Mouse (Mus musculus) kidney, embryonic 14.5 days (tissue): ENCODE measurements around the gene Tmed10. TPM values are rescaled to one million over a fixed set of nuclear protein-coding genes. Genes with fewer than 3 reads are reported as not detected.

Experiments
- ATAC-seq: fragments of 200-750 bp; cut with Nextera tagmentation; 2 replicates; pipeline ENCODE4 v1.8.0; 2017; ENCODE audit warnings: moderate number of reproducible peaks, mild to moderate bottlenecking, moderate TSS enrichment, moderate library complexity; ENCODE audit not compliant: low FRiP score, low TSS enrichment
- H3K27ac ChIP-seq: fragments of 300-500 bp; sonication (generic); 2 replicates; pipeline ENCODE4 v1.5.1; 2014; ENCODE audit warnings: low read depth, mild to moderate bottlenecking, low read length, moderate library complexity, mixed read lengths
- H3K27me3 ChIP-seq: fragments of 300-500 bp; sonication (generic); 2 replicates; pipeline ENCODE4 v1.6.1; 2014; ENCODE audit warnings: mild to moderate bottlenecking, low read length; ENCODE audit not compliant: control insufficient read depth, insufficient read depth
- H3K36me3 ChIP-seq: fragments of 300-500 bp; sonication (generic); 2 replicates; pipeline ENCODE4 v1.6.1; 2014; ENCODE audit warnings: low read length, mixed read lengths; ENCODE audit not compliant: control insufficient read depth, insufficient read depth
- H3K4me1 ChIP-seq: fragments of 300-500 bp; sonication (generic); 2 replicates; pipeline ENCODE4 v1.6.1; 2014; ENCODE audit warnings: low read length, mixed read lengths; ENCODE audit not compliant: control insufficient read depth, insufficient read depth
- H3K4me2 ChIP-seq: fragments of 300-500 bp; sonication (generic); replicated peaks from 2 replicates; pipeline ENCODE4 v1.6.1; 2014; ENCODE audit warnings: low read depth, mild to moderate bottlenecking, low read length
- H3K4me3 ChIP-seq: fragments of 300-500 bp; sonication (generic); 2 replicates; pipeline ENCODE4 v1.5.1; 2014; ENCODE audit warnings: mild to moderate bottlenecking, low read length
- H3K9ac ChIP-seq: fragments of 300-500 bp; sonication (generic); 2 replicates; pipeline ENCODE4 v1.6.1; 2014; ENCODE audit warnings: low read depth, mild to moderate bottlenecking, low read length, moderate library complexity
- H3K9me3 ChIP-seq: fragments of 300-500 bp; sonication (generic); 2 replicates; pipeline ENCODE4 v1.6.1; 2016; ENCODE audit warnings: low read length; ENCODE audit not compliant: control insufficient read depth
- WGBS: fragments of 180-500 bp; shearing (Covaris S2); extraction: QIAGEN DNeasy Blood & Tissue Kit; methylation state at CpG from one replicate; pipeline ENCODE4 v1.1.7; 2014; 5-methylcytosine and 5-hydroxymethylcytosine counted together
- polyA plus RNA-seq: library from polyadenylated mRNA; unstranded; fragments of >200 nt; fragmentation: Nextera tagmentation; extraction: Ambion mirVana; gene quantifications from 2 replicates; pipeline ENCODE4 v1.2.1, GENCODE M21; 2014

The Tmed10 gene
- polyA plus RNA-seq: 314 and 356 TPM in 2 replicates

DNA sequence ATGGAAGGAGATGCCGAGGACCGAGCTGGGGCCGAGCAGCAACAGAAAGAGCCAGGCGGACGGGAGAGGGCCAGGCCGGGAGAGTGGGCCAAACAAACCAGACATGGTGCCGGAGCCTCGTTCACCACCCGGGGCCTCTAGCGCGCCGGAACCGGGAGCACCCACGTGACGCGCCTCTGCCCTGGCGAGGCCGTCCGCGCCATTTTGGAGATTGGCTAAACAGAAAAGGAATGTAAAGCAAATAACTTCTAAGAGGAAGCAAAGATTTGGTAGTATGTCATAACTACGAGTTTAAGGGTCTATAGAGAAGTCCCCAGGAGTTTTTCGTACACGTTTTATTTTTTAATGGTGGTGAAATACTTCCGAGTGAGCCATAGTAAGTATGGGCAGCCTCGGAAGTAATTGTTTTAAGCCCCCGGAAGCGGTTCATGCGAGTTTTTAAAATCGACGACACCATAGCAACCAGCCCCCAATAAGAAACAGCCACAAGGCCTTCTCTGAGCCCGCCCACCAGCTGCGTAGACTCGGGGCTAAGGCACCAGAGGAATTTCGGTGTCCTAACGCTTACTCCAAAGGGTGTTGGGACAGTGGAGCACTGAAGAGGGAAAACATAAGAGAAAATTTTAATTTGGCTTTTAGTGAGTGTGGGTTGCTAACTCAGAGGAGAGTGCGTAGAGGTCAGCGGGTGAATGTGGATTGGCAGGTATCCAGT is at the start of gene Tmed10:
Tmed10 (minus strand) TSS at position 287 of the 712 bp plus-strand sequence.
- H3K27ac ChIP-seq: peak within 1 kb of the TSS; percentile 71; the same call in 1 of the 2 replicates
- H3K9ac ChIP-seq: peak within 1 kb of the TSS; percentile 95
- ATAC-seq: peak; percentile 96
- no peaks in the 10 kb centered on the region for H3K27me3 ChIP-seq
- under 1% methylated on average over 37 of the region's 37 CpGs for WGBS
- peak within 1 kb of the TSS; percentile 87 for H3K4me3 ChIP-seq
- no peaks in the 10 kb centered on the region for H3K36me3 ChIP-seq
- H3K4me2 ChIP-seq: peak within 1 kb of the TSS; percentile 58
- peaks cover 11% of the 10 kb centered on the region for H3K4me1 ChIP-seq
- no peaks in the 10 kb centered on the region for H3K9me3 ChIP-seq

DNA sequence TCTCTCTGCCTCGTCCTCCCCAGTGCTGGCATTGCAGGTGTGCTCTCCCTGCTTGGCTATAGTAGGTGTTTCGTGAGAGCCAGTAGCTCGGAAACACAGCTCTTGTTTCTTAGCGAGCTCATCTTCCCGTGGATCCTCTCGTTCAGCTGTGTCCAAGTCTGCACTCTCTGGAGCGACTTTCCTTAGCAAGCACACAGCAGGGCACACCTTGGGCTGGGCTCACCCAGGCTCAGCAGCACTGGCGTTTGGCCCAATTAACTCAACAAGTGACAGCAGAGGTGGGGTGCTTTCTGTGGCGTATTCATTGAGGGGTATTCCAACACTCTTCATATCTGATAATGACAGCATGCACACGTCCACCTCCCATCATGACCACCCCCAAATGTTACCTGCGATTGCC is 48.6 kb upstream of the Tmed10 start:
- Histone ChIP-seq H3K4me3 (no peak overlapping the region), H3K27me3 (no peaks in the 10 kb centered on the region), H3K4me1 (no peaks in the 10 kb centered on the region), H3K9ac (no peak overlapping the region), H3K9me3 (no peaks in the 10 kb centered on the region), H3K36me3 (no peaks in the 10 kb centered on the region), H3K4me2 (no peak overlapping the region), H3K27ac (no peak overlapping the region)
- no peak for ATAC-seq
- 80% methylated on average over 11 of the region's 11 CpGs for WGBS

DNA sequence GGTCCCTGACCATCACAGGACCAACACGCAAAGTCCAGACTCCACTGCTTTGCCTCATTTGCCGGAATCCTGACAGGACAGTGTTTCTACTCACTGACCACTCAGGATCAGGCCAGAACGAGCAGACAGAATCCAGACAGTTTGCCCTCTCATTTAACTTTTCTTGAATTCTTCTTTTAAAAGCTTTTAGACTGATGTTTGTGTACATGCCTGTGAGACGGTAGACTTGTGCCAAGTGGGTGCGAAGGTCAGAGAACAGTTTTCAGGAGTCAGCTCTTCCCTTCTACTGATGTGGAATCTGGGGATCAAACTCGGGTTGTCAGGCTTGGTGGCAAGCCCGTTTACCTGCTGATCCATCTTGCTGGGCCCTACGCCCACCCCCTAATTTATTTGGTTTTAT is 47.9 kb upstream of the Tmed10 start:
- 81% methylated on average over 8 of the region's 8 CpGs for WGBS

DNA sequence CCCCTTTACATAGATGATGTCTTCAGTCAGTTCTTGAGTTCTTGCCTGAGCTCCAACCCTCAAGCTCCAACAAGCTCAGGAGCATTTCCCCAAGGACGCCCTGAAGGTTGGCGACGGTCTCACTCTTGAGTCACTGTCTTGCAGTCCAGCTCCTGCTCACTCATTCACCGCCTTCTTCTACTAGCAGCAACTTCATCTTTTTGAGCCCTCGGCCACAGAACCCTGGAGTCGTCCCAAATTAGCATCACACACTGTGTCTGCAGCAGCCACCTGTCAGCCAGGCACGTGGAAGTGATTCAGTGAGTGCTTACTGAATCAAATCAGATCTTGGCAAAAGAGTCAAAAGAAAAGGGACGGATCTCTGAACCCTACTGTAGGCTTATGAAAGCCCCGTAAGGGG is 46.3 kb upstream of the Tmed10 start:
- Histone ChIP-seq H3K4me3 (no peak overlapping the region), H3K36me3 (no peaks in the 10 kb centered on the region), H3K4me1 (no peaks in the 10 kb centered on the region), H3K4me2 (no peak overlapping the region), H3K27me3 (no peaks in the 10 kb centered on the region), H3K9ac (no peak overlapping the region), H3K27ac (no peak overlapping the region), H3K9me3 (no peaks in the 10 kb centered on the region)
- 76% methylated on average over 9 of the region's 9 CpGs for WGBS
- no peak for ATAC-seq

More for the DNA sequence above, 47.9 kb upstream of the Tmed10 start:
- Histone ChIP-seq H3K27ac (no peak overlapping the region), H3K4me2 (no peak overlapping the region), H3K36me3 (no peaks in the 10 kb centered on the region), H3K27me3 (no peaks in the 10 kb centered on the region), H3K4me3 (no peak overlapping the region), H3K4me1 (no peaks in the 10 kb centered on the region), H3K9me3 (no peaks in the 10 kb centered on the region), H3K9ac (no peak overlapping the region)
- no peak for ATAC-seq

DNA sequence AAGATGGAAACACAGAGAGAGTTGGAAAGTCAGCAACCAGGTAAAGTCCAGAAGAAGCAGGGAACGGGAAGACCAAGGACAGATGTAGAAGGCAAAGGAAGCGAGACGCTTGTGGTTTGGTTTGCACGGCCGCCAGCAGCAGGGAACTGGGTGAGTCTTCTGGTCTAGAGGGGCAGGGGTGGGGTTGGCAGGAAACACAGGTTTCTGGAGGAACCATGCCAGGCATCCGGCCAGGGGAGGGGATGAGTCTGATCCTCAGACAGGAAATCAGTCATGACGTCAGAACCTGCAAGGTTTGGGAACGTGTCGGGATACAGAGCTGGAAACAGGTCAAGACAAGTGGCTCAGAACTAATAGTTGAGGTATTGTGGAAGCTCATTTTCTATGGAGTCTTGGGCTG is 43.2 kb upstream of the Tmed10 start:
- Histone ChIP-seq H3K4me2 (no peak overlapping the region), H3K27me3 (no peaks in the 10 kb centered on the region), H3K4me3 (no peak overlapping the region), H3K4me1 (no peaks in the 10 kb centered on the region), H3K9ac (no peak overlapping the region), H3K9me3 (no peaks in the 10 kb centered on the region), H3K27ac (no peak overlapping the region), H3K36me3 (no peaks in the 10 kb centered on the region)
- no peak for ATAC-seq
- WGBS: 82% methylated on average over 9 of the region's 9 CpGs

DNA sequence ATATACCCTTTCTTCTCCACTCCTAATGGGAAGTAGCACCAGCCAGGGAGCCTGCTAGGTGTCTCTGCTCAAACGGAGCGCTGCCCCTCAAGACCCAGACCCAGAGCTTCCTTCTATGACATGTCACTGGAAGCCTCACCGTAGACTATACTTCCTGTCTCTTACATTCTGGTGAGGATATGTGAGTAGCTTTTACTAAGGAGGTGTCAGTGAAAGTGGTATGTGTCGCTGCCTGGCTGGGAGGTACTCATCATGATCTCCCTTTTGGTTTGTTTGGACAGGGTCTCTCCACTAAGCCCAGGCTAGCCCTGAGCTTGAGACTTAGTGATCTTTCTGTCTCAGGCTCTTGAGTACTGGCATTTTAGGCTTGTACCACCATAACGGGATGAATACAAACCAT is 41.7 kb upstream of the Tmed10 start:
- Histone ChIP-seq H3K9ac (no peak overlapping the region), H3K27ac (no peak overlapping the region), H3K27me3 (no peaks in the 10 kb centered on the region), H3K4me1 (no peaks in the 10 kb centered on the region), H3K4me3 (no peak overlapping the region), H3K4me2 (no peak overlapping the region), H3K36me3 (no peaks in the 10 kb centered on the region), H3K9me3 (0 out of 2 replicates have a peak, but pooled peaks cover 3% of the 10 kb centered on the region)
- no peak for ATAC-seq
- WGBS: 84% methylated on average over 5 of the region's 5 CpGs

DNA sequence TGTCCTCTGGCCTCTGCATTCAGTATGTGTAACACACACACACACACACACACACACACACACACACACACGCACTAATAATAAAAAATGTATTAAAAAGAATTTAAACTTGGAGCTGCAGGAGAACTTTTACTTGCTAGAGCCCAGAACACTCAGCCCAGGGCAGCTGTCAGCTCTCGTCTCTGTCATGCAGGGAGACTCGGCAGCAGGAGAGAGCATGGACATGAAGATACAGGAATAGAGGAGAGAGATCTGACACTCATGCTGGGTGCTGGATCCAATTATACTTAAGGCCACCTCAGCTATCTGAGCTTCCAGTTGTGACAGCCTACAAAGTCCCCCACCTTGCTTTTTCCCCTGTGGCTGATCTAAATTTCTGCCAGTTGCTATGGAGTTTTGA is 41.2 kb upstream of the Tmed10 start:
- H3K4me2 ChIP-seq: no peak overlapping the region
- WGBS: 93% methylated on average over 3 of the region's 3 CpGs
- no peak for ATAC-seq
- no peak overlapping the region for H3K9ac ChIP-seq
- H3K27me3 ChIP-seq: no peaks in the 10 kb centered on the region
- no peak overlapping the region for H3K27ac ChIP-seq
- no peaks in the 10 kb centered on the region for H3K4me1 ChIP-seq
- 0 out of 2 replicates have a peak, but pooled peaks cover 3% of the 10 kb centered on the region for H3K9me3 ChIP-seq
- no peak overlapping the region for H3K4me3 ChIP-seq
- no peaks in the 10 kb centered on the region for H3K36me3 ChIP-seq

DNA sequence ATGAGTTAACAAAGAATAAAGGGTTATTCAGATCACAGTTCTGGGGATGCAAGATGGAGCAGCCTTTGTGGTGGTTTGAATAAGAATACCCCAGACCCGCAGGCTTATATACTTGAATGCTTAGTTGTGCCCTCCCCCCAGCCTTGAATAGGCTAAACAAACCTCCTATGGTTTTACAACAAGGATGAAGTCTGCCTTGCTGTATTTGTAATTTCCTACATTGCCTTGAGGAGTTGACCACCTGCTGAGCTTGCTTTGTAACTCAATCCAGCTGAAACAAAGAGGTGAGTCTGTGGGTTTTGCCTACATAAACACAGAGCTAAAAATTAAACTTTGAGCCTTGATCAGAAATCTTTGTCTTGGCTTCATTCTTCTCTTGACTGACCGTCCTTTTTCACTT is 36.5 kb upstream of the Tmed10 start:
- 0 out of 2 replicates have a peak, but pooled peaks cover 3% of the 10 kb centered on the region for H3K9me3 ChIP-seq

DNA sequence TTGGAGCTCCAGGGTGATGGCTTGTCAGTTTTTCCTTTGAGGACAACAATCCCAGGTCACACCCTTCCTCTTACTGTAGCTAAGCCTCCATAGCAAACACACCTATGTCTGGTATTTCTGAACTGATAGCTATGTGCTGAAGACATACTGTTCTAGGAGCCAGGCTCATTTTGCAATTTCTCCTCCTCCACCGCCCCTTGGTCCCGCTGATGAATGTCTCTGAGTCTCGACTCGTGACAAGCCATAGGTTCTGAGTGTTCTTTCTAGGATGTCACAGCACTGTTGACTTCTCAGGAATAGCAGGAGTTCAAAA is 23.3 kb upstream of the Tmed10 start:
- Histone ChIP-seq H3K36me3 (no peaks in the 10 kb centered on the region), H3K27me3 (no peaks in the 10 kb centered on the region), H3K27ac (no peak overlapping the region), H3K4me2 (no peak overlapping the region), H3K9ac (no peak overlapping the region), H3K9me3 (no peaks in the 10 kb centered on the region), H3K4me1 (no peaks in the 10 kb centered on the region), H3K4me3 (no peak overlapping the region)
- ATAC-seq: no peak
- WGBS: 73% methylated on average over 4 of the region's 4 CpGs

More for the DNA sequence above, 36.5 kb upstream of the Tmed10 start:
- no peaks in the 10 kb centered on the region for H3K36me3 ChIP-seq
- no peak overlapping the region for H3K4me3 ChIP-seq
- ATAC-seq: no peak
- no peak overlapping the region for H3K27ac ChIP-seq
- H3K27me3 ChIP-seq: no peaks in the 10 kb centered on the region
- no peak overlapping the region for H3K4me2 ChIP-seq
- H3K4me1 ChIP-seq: no peaks in the 10 kb centered on the region
- WGBS: 58% methylated on average over 2 of the region's 2 CpGs
- no peak overlapping the region for H3K9ac ChIP-seq
